Mouse (Mus musculus) neural tube, embryonic 15.5 days (tissue): ENCODE results near the gene Denr. TPM values are rescaled to one million over a fixed set of nuclear protein-coding genes. Genes with fewer than 3 reads are reported as not detected.

Experiments
- ATAC-seq: fragments of 200-750 bp; cut with Nextera tagmentation; 2 replicates; pipeline ENCODE4 v1.8.0; 2017; ENCODE audit warnings: mild to moderate bottlenecking, moderate TSS enrichment, moderate library complexity; ENCODE audit not compliant: low FRiP score
- H3K27ac ChIP-seq: fragments of 300-500 bp; sonication (generic); replicated peaks from 2 replicates; pipeline ENCODE4 v1.5.1; 2015; ENCODE audit warnings: mild to moderate bottlenecking, inconsistent platforms
- H3K27me3 ChIP-seq: fragments of 300-500 bp; sonication (generic); replicated peaks from 2 replicates; pipeline ENCODE4 v1.6.1; 2015; ENCODE audit warnings: inconsistent platforms
- H3K36me3 ChIP-seq: fragments of 300-500 bp; sonication (generic); 2 replicates; pipeline ENCODE4 v1.6.1; 2015; ENCODE audit warnings: inconsistent platforms
- H3K4me1 ChIP-seq: fragments of 300-500 bp; sonication (generic); 2 replicates; pipeline ENCODE4 v1.6.1; 2015; ENCODE audit warnings: inconsistent platforms
- H3K4me2 ChIP-seq: fragments of 300-500 bp; sonication (generic); 2 replicates; pipeline ENCODE4 v1.6.1; 2015; ENCODE audit warnings: inconsistent platforms, mild to moderate bottlenecking, moderate library complexity
- H3K4me3 ChIP-seq: fragments of 300-500 bp; sonication (generic); replicated peaks from 2 replicates; pipeline ENCODE4 v1.5.1; 2015; ENCODE audit warnings: mild to moderate bottlenecking, inconsistent platforms
- H3K9ac ChIP-seq: fragments of 300-500 bp; sonication (generic); replicated peaks from 2 replicates; pipeline ENCODE4 v1.6.1; 2015; ENCODE audit warnings: mild to moderate bottlenecking, inconsistent platforms
- H3K9me3 ChIP-seq: fragments of 300-500 bp; sonication (generic); replicated peaks from 2 replicates; pipeline ENCODE4 v1.6.1; 2016; ENCODE audit warnings: inconsistent platforms
- WGBS: fragments of 180-500 bp; shearing (Covaris S2); methylation state at CpG from one replicate; pipeline ENCODE4 v1.1.7; 2015; ENCODE audit warnings: mixed read lengths; 5-methylcytosine and 5-hydroxymethylcytosine counted together
- polyA plus RNA-seq: library from polyadenylated mRNA; unstranded; fragments of >200 nt; fragmentation: Nextera tagmentation; extraction: Ambion mirVana; gene quantifications from 2 replicates; pipeline ENCODE4 v1.2.1, GENCODE M21; 2015

Gene Denr
- polyA plus RNA-seq, 1 experiment from 2014 or later, result 123 TPM

DNA sequence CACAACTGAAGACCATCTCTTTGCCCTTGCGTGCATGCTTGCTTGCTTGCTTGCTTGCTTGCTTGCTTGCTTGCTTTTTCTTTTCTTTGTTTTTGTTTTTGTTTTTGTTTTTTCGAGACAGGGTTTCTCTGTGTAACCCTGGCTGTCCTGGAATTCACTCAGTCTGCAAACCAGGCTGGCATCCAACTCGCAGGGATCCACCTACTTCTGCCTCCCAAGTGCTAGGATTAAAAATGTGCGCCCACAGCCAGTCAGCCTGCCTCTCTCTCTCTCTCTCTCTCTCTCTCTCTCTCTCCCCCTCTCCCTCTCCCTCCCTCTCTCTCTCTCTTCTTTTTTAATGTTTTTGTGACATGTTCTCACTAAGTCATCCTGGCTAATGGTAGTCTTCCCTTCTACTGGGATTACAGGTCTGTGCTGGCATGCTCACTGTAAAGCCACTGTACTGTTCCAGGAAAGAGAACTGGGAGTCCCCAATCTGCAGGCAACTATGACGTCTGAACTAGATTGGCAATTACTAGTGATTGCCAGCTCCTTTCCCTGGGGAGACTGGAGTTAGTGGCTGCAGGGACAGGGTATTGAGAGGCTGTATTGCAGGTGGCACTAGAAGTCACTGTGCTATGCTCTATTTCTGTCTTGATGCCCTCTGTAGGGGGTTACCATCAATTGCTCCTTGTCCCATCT, 45.5 kb downstream of the Denr start:
- no peak overlapping the region for H3K4me2 ChIP-seq
- no peaks in the 10 kb centered on the region for H3K4me1 ChIP-seq
- H3K9ac ChIP-seq, result no peak overlapping the region
- H3K27me3 ChIP-seq, result no peaks in the 10 kb centered on the region
- no peak for ATAC-seq
- H3K9me3 ChIP-seq, result no peaks in the 10 kb centered on the region
- no peak overlapping the region for H3K4me3 ChIP-seq
- H3K36me3 ChIP-seq, result no peaks in the 10 kb centered on the region
- H3K27ac ChIP-seq, result no peak overlapping the region
- 47% methylated on average over 5 of the region's 5 CpGs for WGBS

DNA sequence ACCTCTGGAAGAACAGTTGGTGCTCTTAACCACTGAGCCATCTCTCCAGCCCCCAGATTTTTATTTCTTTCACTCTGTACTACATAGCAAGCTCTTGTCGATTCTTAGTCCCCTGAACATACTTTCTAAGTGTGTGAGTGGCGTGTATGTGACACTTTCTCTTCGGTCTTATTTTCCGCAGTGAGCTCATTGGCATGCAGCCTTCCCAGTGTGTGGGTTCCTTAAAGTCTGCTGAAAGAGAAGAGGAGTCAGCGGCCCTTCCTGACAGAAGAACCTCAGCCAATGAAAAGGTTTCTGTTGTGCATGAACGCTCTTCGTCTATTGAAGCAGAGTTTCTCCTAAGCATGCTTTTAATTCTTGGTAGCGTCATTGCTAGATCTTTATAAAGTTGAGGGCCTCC, 50.2 kb downstream of the Denr start:
- H3K27me3 ChIP-seq, result no peaks in the 10 kb centered on the region
- ATAC-seq, result no peak
- H3K27ac ChIP-seq, result no peak overlapping the region
- no peaks in the 10 kb centered on the region for H3K4me1 ChIP-seq
- H3K4me2 ChIP-seq, result no peak overlapping the region
- H3K4me3 ChIP-seq, result no peak overlapping the region
- H3K36me3 ChIP-seq, result no peaks in the 10 kb centered on the region
- no peaks in the 10 kb centered on the region for H3K9me3 ChIP-seq
- 92% methylated on average over 8 of the region's 8 CpGs for WGBS
- no peak overlapping the region for H3K9ac ChIP-seq

- no peak for ATAC-seq
- no peaks in the 10 kb centered on the region for H3K36me3 ChIP-seq
- WGBS, result 76% methylated on average over 3 of the region's 3 CpGs
- H3K27ac ChIP-seq, result no peak overlapping the region
- no peaks in the 10 kb centered on the region for H3K4me1 ChIP-seq
- no peak overlapping the region for H3K9ac ChIP-seq
- H3K27me3 ChIP-seq, result no peaks in the 10 kb centered on the region
- H3K4me3 ChIP-seq, result no peak overlapping the region
- no peak overlapping the region for H3K4me2 ChIP-seq
- H3K9me3 ChIP-seq, result no peaks in the 10 kb centered on the region
Observed at GRCm38 (mm10) chr5:123959018-123959417, 52.0 kb downstream of the Denr start.

DNA sequence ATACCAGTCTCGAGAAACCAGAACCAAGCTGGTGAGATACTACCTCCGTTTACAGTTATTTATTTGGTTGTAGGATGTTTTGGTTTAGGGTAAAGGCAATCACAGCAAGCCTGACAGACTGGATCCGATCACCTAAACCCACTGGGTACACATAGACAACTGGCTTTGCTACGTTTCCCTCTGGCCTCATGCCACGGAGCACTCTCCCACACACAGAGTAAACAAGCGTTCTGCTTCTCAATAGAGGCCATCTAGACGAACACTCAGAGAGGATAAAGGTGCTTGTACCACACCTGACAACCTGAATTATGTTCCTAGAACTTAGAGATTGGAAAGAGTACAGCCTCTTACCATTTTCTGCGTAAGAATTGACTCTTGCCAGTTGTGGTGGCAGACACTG, 53.2 kb downstream of the Denr start:
- H3K4me2 ChIP-seq, result no peak overlapping the region
- H3K4me1 ChIP-seq, result no peaks in the 10 kb centered on the region
- WGBS, result 75% methylated on average over 8 of the region's 8 CpGs
- no peak overlapping the region for H3K9ac ChIP-seq
- no peaks in the 10 kb centered on the region for H3K9me3 ChIP-seq
- no peak overlapping the region for H3K27ac ChIP-seq
- H3K36me3 ChIP-seq, result no peaks in the 10 kb centered on the region
- ATAC-seq, result no peak
- H3K4me3 ChIP-seq, result no peak overlapping the region
- no peaks in the 10 kb centered on the region for H3K27me3 ChIP-seq

- Histone ChIP-seq H3K27ac (no peak overlapping the region), H3K9ac (no peak overlapping the region), H3K9me3 (no peaks in the 10 kb centered on the region), H3K36me3 (no peaks in the 10 kb centered on the region), H3K27me3 (no peaks in the 10 kb centered on the region), H3K4me3 (no peak overlapping the region), H3K4me1 (no peaks in the 10 kb centered on the region), H3K4me2 (no peak overlapping the region)
- 81% methylated on average over 11 of the region's 12 CpGs for WGBS
- ATAC-seq, result no peak
Observed at GRCm38 (mm10) chr5:123961046-123961445, 54.1 kb downstream of the Denr start.

- Histone ChIP-seq H3K4me1 (no peaks in the 10 kb centered on the region), H3K36me3 (no peaks in the 10 kb centered on the region), H3K27me3 (no peaks in the 10 kb centered on the region), H3K4me3 (no peak overlapping the region), H3K27ac (no peak overlapping the region), H3K9ac (no peak overlapping the region), H3K9me3 (no peaks in the 10 kb centered on the region), H3K4me2 (no peak overlapping the region)
- no peak for ATAC-seq
- WGBS, result 90% methylated on average over 4 of the region's 4 CpGs
Observed at GRCm38 (mm10) chr5:123964208-123964607, 57.2 kb downstream of the Denr start.

DNA sequence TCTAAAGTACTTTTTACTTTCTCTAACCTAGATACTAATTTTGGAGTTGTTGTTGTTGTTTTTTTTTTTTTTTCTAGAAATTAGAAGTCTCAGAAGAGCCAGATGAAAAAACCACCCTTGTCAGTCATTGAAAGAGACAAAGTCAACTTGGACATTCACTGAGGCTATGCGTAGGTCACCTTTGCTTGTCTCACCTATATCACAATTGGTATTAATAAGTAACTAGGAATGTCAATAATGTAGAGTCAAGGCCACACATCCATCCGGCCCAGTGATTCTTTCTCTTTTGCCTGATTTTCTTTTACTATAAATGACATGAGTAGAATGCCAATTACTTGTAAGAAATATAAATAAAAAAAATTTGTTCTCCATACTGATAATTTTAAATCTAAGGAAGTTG, 59.8 kb downstream of the Denr start:
- H3K27ac ChIP-seq, result no peak overlapping the region
- no peak for ATAC-seq

GRCm38 (mm10) chr5:123968468-123968867, 61.5 kb downstream of the Denr start:
- H3K4me1 ChIP-seq, result peaks cover 4% of the 10 kb centered on the region
- ATAC-seq, result no peak
- H3K4me2 ChIP-seq, result no peak overlapping the region
- no peak overlapping the region for H3K4me3 ChIP-seq
- H3K36me3 ChIP-seq, result no peaks in the 10 kb centered on the region
- 0 out of 2 replicates have a peak, but pooled peaks cover 6% of the 10 kb centered on the region for H3K27me3 ChIP-seq
- no peaks in the 10 kb centered on the region for H3K9me3 ChIP-seq
- no peak overlapping the region for H3K27ac ChIP-seq
- no peak overlapping the region for H3K9ac ChIP-seq
- WGBS, result 84% methylated on average over 5 of the region's 5 CpGs

More for the DNA sequence above, 59.8 kb downstream of the Denr start:
- Histone ChIP-seq H3K4me1 (no peaks in the 10 kb centered on the region), H3K4me3 (no peak overlapping the region), H3K9me3 (no peaks in the 10 kb centered on the region), H3K4me2 (no peak overlapping the region), H3K9ac (no peak overlapping the region), H3K36me3 (no peaks in the 10 kb centered on the region), H3K27me3 (0 out of 2 replicates have a peak, but pooled peaks cover 3% of the 10 kb centered on the region)
- WGBS, result 95% methylated on average over 2 of the region's 2 CpGs

DNA sequence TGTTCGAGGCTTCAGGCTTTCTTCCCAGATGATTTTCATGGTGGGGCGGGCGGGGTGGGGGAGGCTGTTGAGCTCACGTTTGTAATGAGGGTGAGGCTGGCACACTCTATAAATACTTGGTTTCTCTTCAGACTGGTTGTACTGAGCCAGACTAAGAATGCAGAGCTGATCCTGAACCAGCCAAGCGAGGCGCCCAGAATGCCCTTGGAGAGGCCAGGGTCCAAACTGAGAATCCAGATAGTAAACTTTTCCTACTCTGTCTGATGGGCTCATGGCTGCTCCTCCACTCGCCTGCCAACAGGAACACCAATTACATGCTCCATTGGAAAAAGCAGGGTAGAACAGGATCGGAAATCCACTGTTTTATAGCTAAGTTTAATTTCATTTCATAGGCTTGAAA, 62.2 kb downstream of the Denr start:
- Histone ChIP-seq H3K4me3 (no peak overlapping the region), H3K4me1 (peaks cover 4% of the 10 kb centered on the region), H3K9ac (no peak overlapping the region), H3K27ac (no peak overlapping the region), H3K36me3 (no peaks in the 10 kb centered on the region), H3K9me3 (no peaks in the 10 kb centered on the region), H3K27me3 (0 out of 2 replicates have a peak, but pooled peaks cover 6% of the 10 kb centered on the region), H3K4me2 (no peak overlapping the region)
- 73% methylated on average over 8 of the region's 8 CpGs for WGBS
- ATAC-seq, result no peak

GRCm38 (mm10) chr5:123970576-123970975, 63.6 kb downstream of the Denr start:
- Histone ChIP-seq H3K27me3 (peaks cover 8% of the 10 kb centered on the region; the same call in 1 of the 2 replicates), H3K36me3 (no peaks in the 10 kb centered on the region), H3K9ac (no peak overlapping the region), H3K4me2 (no peak overlapping the region), H3K4me1 (peaks cover 17% of the 10 kb centered on the region), H3K27ac (no peak overlapping the region), H3K9me3 (no peaks in the 10 kb centered on the region), H3K4me3 (no peak overlapping the region)
- no peak for ATAC-seq
- WGBS, result 95% methylated on average over 4 of the region's 4 CpGs

DNA sequence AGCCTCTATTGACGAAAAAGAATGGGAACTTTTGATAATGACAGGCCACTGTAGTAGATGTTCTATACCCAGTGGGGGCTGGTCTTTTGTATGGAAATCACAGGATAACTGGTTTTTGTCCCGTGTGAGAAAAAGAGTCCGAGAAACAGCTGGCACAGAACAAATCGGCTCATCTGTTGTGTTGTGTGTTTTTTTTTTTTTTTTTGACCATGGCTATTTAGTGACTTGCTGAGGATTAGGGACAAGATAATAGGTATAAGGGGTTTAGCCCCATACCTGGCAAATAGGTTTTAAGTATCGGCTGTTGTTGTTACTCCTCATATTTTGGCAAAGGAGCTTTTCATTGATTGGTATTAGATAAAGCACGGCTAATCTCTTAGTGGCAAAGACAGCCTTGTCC, 65.5 kb downstream of the Denr start:
- WGBS, result 49% methylated on average over 6 of the region's 6 CpGs
- peaks cover 22% of the 10 kb centered on the region for H3K4me1 ChIP-seq
- no peak overlapping the region for H3K27ac ChIP-seq
- H3K36me3 ChIP-seq, result no peaks in the 10 kb centered on the region
- H3K9ac ChIP-seq, result no peak overlapping the region
- peaks cover 20% of the 10 kb centered on the region; the same call in 1 of the 2 replicates for H3K27me3 ChIP-seq
- H3K4me2 ChIP-seq, result no peak overlapping the region
- H3K9me3 ChIP-seq, result no peaks in the 10 kb centered on the region
- ATAC-seq, result no peak
- H3K4me3 ChIP-seq, result no peak overlapping the region

DNA sequence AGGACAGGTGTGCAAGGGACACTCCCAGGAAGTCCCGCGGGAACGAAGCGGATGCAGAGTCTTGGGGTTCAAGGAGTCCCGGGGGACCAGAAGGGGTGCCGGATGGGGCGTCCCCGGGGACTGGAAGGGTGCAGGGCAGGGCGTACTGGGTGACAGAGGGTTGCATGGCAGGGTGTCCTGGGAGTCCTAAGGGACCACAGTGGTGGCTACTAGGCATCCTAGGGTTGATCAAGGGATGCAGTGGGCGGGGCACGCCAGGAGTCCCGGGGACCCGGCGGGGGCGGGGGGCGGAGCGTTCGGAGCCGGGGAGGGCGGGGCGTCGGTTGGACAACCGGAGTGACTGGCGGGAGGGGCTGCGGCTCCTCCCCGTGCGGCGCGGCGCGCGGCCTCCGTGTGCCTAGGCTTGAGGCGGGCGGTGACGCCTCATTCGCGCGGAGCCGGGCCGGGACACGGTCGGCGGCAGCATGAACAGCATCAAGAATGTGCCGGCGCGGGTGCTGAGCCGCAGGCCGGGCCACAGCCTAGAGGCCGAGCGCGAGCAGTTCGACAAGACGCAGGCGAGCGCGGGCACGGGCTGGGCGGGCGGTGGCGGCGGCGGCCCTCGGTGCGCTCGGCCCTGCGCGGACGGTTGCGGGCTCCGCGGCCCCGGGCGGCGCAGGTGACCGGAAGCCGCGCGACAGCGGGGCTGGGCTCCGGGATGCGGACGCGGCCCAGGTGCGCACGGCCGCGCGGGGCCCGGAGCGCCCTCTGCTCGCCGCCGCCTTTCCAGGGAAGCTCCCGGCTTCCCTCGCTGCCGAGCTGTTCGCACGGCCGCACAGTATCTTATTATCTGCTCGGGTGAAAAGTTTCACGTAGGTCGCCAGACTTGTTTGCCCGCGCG, 66.6 kb downstream of the Denr start, which contains the start of gene Hip1r:
Gene Hip1r, plus strand, starts transcription at position 330 of the 880 bp plus-strand sequence.
- H3K4me3 ChIP-seq, result peak within 1 kb of the TSS; percentile 71
- no peaks in the 10 kb centered on the region for H3K36me3 ChIP-seq
- under 1% methylated on average over 99 of the region's 106 CpGs for WGBS
- peak; percentile 77 for ATAC-seq
- H3K4me1 ChIP-seq, result peaks cover 22% of the 10 kb centered on the region
- H3K9me3 ChIP-seq, result no peaks in the 10 kb centered on the region
- peak within 1 kb of the TSS; percentile 73 for H3K9ac ChIP-seq
- H3K27me3 ChIP-seq, result peaks cover 22% of the 10 kb centered on the region; the same call in 1 of the 2 replicates
- H3K27ac ChIP-seq, result peak within 1 kb of the TSS; percentile 66
- H3K4me2 ChIP-seq, result peak within 1 kb of the TSS; percentile 80
